Mouse (Mus musculus) left cerebral cortex, adult 8-10 months (tissue): Measurements from ENCODE around the gene Mroh2a. TPM values are rescaled to one million over a fixed set of nuclear protein-coding genes. Genes with fewer than 3 reads are reported as not detected.
A peak's percentile ranks its signal among the peaks of the same experiment; 100 is the strongest.

ENCODE experiments used
- DNase-seq, 2 experiments: peaks; one replicate each; pipeline ENCODE4 v3.0.0; 2022; ENCODE audit warnings: low spot score in 2 of 2
- total RNA-seq, 4 experiments: library from RNA; stranded (reverse); gene quantifications; 2 replicates each; pipeline ENCODE4 v1.2.4; 2022

Mroh2a gene
- total RNA-seq, 4 experiments from 2014 or later = 0.07 to 0.40 (median 0.18) TPM; not detected in 1

GRCm38 (mm10) chr1:88276524-88277097 lies 49.8 kb downstream of the Mroh2a start:
- peak in 1 of 2 experiments; percentile 29 for DNase-seq

- peak; percentile 100 for DNase-seq
Measured at GRCm38 (mm10) chr1:88277098-88277817, 50.5 kb downstream of the Mroh2a start, which contains the start of the genes Hjurp and Trpm8. Gene Hjurp, minus strand, starts transcription at chr1:88277633. Gene Trpm8, plus strand, starts transcription at chr1:88277661.

- peak in 1 of 2 experiments; percentile 18 for DNase-seq
Measured at GRCm38 (mm10) chr1:88277818-88278511, 51.2 kb downstream of the Mroh2a start.

- DNase-seq = no peak
Measured at GRCm38 (mm10) chr1:88279111-88280005, 52.6 kb downstream of the Mroh2a start.

GRCm38 (mm10) chr1:88280006-88280690 lies 53.4 kb downstream of the Mroh2a start:
- DNase-seq = peak in 1 of 2 experiments; percentile 8

GRCm38 (mm10) chr1:88282301-88282700 lies 55.5 kb downstream of the Mroh2a start:
- DNase-seq = no peak

GRCm38 (mm10) chr1:88283376-88284227 lies 56.8 kb downstream of the Mroh2a start:
- DNase-seq = no peak

GRCm38 (mm10) chr1:88284228-88284945 lies 57.6 kb downstream of the Mroh2a start:
- no peak for DNase-seq

GRCm38 (mm10) chr1:88284946-88285320 lies 58.1 kb downstream of the Mroh2a start:
- DNase-seq = peak in 1 of 2 experiments; percentile 11

- no peak for DNase-seq
Measured at GRCm38 (mm10) chr1:88285652-88286051, 58.9 kb downstream of the Mroh2a start.

GRCm38 (mm10) chr1:88286136-88286845 lies 59.5 kb downstream of the Mroh2a start:
- no peak for DNase-seq

- no peak for DNase-seq
Measured at GRCm38 (mm10) chr1:88286887-88287696, 60.3 kb downstream of the Mroh2a start.

- DNase-seq = no peak
Measured at GRCm38 (mm10) chr1:88287697-88287980, 60.9 kb downstream of the Mroh2a start.

- DNase-seq = no peak
Measured at GRCm38 (mm10) chr1:88288056-88288788, 61.4 kb downstream of the Mroh2a start.

- DNase-seq = no peak
Measured at GRCm38 (mm10) chr1:88288789-88289127, 62.0 kb downstream of the Mroh2a start.

- DNase-seq = no peak
Measured at GRCm38 (mm10) chr1:88289152-88289551, 62.4 kb downstream of the Mroh2a start.

GRCm38 (mm10) chr1:88289917-88290316 lies 63.1 kb downstream of the Mroh2a start:
- no peak for DNase-seq
